Mouse (Mus musculus): ENCODE results near the gene Prpf19. TPM values are rescaled to one million over a fixed set of nuclear protein-coding genes. Genes with fewer than 3 reads are reported as not detected.

The Prpf19 gene
- polyA plus RNA-seq (2012; rRNA removed): 86.2 and 86.5 TPM in 2 replicates

DNA sequence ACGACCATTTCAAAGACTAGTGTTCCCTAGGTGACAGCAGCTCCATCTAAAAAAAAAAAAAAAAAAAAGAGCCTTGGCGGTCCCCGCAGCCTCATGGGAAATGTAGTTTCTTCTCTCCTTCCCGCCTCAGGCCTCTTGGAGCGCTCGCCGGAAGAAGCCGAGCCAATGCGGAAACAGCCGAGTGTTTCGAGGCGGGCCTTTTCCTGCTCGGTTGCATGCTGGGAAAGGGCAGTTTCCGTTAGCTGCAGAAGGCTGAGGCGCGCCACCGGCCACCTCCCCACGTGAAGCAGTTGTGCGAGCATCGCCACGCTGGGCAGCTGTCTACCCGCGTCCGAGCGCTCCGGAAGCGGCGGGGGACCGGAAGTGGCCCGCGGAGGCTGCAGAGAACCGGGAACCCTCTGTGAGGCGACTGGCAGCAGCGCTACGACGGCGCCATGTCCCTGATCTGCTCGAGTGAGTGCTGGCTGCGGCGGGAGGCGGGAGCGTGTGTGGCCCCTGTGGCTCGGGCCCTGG, at the start of gene Prpf19:
TSS of gene Prpf19 (plus strand) at position 216 of the 513 bp plus-strand sequence.
- Histone ChIP-seq H3K4me3 (ENCODE audit: control insufficient read depth, low read depth, low read length) (peak within 1 kb of the TSS; percentile 85), H3K27ac (ENCODE audit: control insufficient read depth, insufficient read depth, low read depth, low read length) (peak within 1 kb of the TSS; percentile 75), H3K4me1 (ENCODE audit: control insufficient read depth, insufficient read depth, low read length) (peaks cover 5% of the 10 kb centered on the region), H3K27me3 (ENCODE audit: control insufficient read depth, insufficient read depth, low read length) (no peaks in the 10 kb centered on the region), H3K36me3 (ENCODE audit: control insufficient read depth, insufficient read depth, low read length) (peaks cover 5% of the 10 kb centered on the region)
- TF ChIP-seq CTCF (IDR thresholded peaks at IDR 0.05; ENCODE audit: control insufficient read depth, insufficient read depth, insufficient replicate concordance, low read depth, low read length) (no peak), POLR2A (IDR thresholded peaks at IDR 0.05; ENCODE audit: control insufficient read depth, low read depth, low read length) (peak; percentile 93)

DNA sequence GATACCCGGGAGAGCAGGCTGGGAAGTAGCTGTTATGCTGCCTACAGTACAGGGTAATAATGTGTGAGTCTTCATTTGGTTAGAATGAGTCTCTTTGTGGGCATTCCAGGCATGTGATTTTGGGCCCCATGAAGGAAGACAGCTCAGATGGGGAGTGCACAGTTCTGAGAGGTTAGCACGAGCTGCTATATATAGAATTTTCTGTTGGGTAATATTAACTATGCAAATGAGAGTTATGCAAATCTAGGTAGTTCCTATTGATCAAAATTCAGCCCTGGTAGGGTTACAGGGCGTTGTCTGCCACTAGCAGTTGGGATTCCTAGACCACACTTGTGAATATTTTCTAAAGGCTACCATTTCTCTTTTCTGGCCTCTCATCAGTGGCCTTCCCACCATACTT, 49.6 kb upstream of the Prpf19 start:
- Histone ChIP-seq H3K27me3 (ENCODE audit: control insufficient read depth, insufficient read depth, low read length) (no peaks in the 10 kb centered on the region), H3K4me3 (ENCODE audit: control insufficient read depth, low read depth, low read length) (no peak overlapping the region), H3K27ac (ENCODE audit: control insufficient read depth, insufficient read depth, low read depth, low read length) (no peak overlapping the region), H3K36me3 (ENCODE audit: control insufficient read depth, insufficient read depth, low read length) (no peaks in the 10 kb centered on the region), H3K4me1 (ENCODE audit: control insufficient read depth, insufficient read depth, low read length) (peaks cover 7% of the 10 kb centered on the region)
- no peak for TF ChIP-seq POLR2A (IDR thresholded peaks at IDR 0.05; ENCODE audit: control insufficient read depth, low read depth, low read length)
- TF ChIP-seq CTCF (IDR thresholded peaks at IDR 0.05; ENCODE audit: control insufficient read depth, insufficient read depth, insufficient replicate concordance, low read depth, low read length): no peak

DNA sequence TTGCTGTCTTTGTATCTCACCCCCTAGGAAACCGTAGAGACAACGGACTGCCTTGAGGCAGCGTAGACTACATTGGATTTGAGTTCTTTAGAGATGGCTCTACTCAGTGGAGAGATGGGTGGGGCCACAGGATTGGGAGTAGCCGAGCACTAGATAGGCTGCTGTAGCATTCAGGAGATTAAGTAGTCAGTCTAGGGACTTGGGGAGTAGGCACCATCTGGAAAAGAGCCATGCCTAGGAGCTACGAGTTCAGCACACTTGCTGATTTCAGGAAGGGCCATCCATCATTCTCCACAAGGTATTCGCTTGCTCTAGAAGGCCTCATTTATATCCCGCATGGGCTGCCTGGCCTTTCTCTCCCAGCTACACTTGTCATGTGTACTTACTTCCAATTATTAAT, 48.9 kb upstream of the Prpf19 start:
- Histone ChIP-seq H3K4me3 (ENCODE audit: control insufficient read depth, low read depth, low read length) (no peak overlapping the region), H3K27ac (ENCODE audit: control insufficient read depth, insufficient read depth, low read depth, low read length) (no peak overlapping the region), H3K36me3 (ENCODE audit: control insufficient read depth, insufficient read depth, low read length) (no peaks in the 10 kb centered on the region), H3K27me3 (ENCODE audit: control insufficient read depth, insufficient read depth, low read length) (no peaks in the 10 kb centered on the region), H3K4me1 (ENCODE audit: control insufficient read depth, insufficient read depth, low read length) (peaks cover 7% of the 10 kb centered on the region)
- TF ChIP-seq POLR2A (IDR thresholded peaks at IDR 0.05; ENCODE audit: control insufficient read depth, low read depth, low read length) (no peak), CTCF (IDR thresholded peaks at IDR 0.05; ENCODE audit: control insufficient read depth, insufficient read depth, insufficient replicate concordance, low read depth, low read length) (no peak)

DNA sequence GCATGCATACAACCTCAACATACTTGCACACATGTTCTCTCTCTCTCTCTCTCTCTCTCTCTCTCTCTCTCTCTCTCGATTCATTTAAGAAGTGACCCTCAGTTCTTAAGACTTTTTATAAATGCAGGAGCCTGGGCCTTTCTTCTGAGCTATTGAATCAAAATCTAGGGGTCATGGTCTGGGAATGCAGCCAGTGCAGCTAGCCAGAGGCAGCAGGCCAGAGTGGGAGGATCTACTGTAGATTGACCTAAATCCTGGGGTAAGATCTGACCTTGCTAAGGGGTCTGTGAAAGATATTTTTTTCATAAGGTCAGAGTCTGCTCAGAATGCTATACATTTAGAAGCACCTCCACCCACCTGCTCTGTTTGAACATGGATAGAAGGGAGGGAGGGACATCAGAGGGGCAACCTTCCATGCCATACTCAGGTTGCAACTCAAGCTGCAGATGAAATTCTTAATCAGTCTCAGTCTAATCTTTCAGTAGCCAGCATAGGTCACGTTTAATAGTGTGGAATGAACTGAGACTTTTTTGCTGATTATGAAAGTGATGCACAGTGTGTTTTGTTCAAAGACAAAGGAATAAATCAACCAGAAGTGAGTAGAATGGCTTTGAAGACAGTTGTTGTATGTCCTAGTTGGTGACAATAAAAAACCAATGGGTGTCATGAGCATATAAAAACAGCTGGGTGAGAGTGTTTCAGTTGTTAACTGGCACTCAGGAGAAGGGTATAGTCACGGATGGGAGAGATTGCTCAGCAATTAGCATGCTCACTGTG, 47.5 kb upstream of the Prpf19 start:
- no peak overlapping the region for H3K4me3 ChIP-seq (ENCODE audit: control insufficient read depth, low read depth, low read length)
- peaks cover 10% of the 10 kb centered on the region for H3K4me1 ChIP-seq (ENCODE audit: control insufficient read depth, insufficient read depth, low read length)
- H3K27ac ChIP-seq (ENCODE audit: control insufficient read depth, insufficient read depth, low read depth, low read length): no peak overlapping the region
- no peaks in the 10 kb centered on the region for H3K27me3 ChIP-seq (ENCODE audit: control insufficient read depth, insufficient read depth, low read length)
- no peaks in the 10 kb centered on the region for H3K36me3 ChIP-seq (ENCODE audit: control insufficient read depth, insufficient read depth, low read length)
- no peak for TF ChIP-seq POLR2A (IDR thresholded peaks at IDR 0.05; ENCODE audit: control insufficient read depth, low read depth, low read length)
- TF ChIP-seq CTCF (IDR thresholded peaks at IDR 0.05; ENCODE audit: control insufficient read depth, insufficient read depth, insufficient replicate concordance, low read depth, low read length): no peak

- Histone ChIP-seq H3K36me3 (ENCODE audit: control insufficient read depth, insufficient read depth, low read length) (no peaks in the 10 kb centered on the region), H3K4me1 (ENCODE audit: control insufficient read depth, insufficient read depth, low read length) (peaks cover 8% of the 10 kb centered on the region), H3K27ac (ENCODE audit: control insufficient read depth, insufficient read depth, low read depth, low read length) (no peak overlapping the region), H3K4me3 (ENCODE audit: control insufficient read depth, low read depth, low read length) (no peak overlapping the region), H3K27me3 (ENCODE audit: control insufficient read depth, insufficient read depth, low read length) (no peaks in the 10 kb centered on the region)
- TF ChIP-seq POLR2A (IDR thresholded peaks at IDR 0.05; ENCODE audit: control insufficient read depth, low read depth, low read length) (no peak), CTCF (IDR thresholded peaks at IDR 0.05; ENCODE audit: control insufficient read depth, insufficient read depth, insufficient replicate concordance, low read depth, low read length) (no peak)
Observed at GRCm38 (mm10) chr19:10855422-10855821, 39.6 kb upstream of the Prpf19 start.

DNA sequence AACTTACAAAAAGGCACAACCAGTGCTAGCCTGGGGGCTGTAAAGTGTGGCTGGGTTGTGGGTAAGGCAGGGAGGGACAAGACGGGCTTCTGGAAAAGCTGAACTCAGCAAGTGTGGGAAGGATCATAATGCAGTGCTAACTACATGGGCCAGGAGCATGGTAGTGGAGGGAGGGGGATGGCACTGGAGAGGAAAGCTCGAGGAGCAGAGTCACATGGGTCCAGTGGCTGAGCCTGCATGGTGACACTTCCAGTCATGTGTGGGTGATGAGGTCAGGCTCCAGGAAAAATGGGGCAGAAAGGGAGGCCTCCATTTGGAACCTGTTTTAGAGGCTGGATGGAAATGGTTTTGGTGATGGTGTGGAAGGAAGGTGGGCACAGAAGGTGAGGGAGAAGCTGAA, 38.5 kb upstream of the Prpf19 start:
- H3K4me1 ChIP-seq (ENCODE audit: control insufficient read depth, insufficient read depth, low read length): peaks cover 8% of the 10 kb centered on the region
- H3K27ac ChIP-seq (ENCODE audit: control insufficient read depth, insufficient read depth, low read depth, low read length): no peak overlapping the region
- TF ChIP-seq CTCF (IDR thresholded peaks at IDR 0.05; ENCODE audit: control insufficient read depth, insufficient read depth, insufficient replicate concordance, low read depth, low read length): no peak
- no peak for TF ChIP-seq POLR2A (IDR thresholded peaks at IDR 0.05; ENCODE audit: control insufficient read depth, low read depth, low read length)
- H3K27me3 ChIP-seq (ENCODE audit: control insufficient read depth, insufficient read depth, low read length): no peaks in the 10 kb centered on the region
- H3K36me3 ChIP-seq (ENCODE audit: control insufficient read depth, insufficient read depth, low read length): no peaks in the 10 kb centered on the region
- no peak overlapping the region for H3K4me3 ChIP-seq (ENCODE audit: control insufficient read depth, low read depth, low read length)

- no peak overlapping the region for H3K27ac ChIP-seq (ENCODE audit: control insufficient read depth, insufficient read depth, low read depth, low read length)
- peaks cover 5% of the 10 kb centered on the region for H3K4me1 ChIP-seq (ENCODE audit: control insufficient read depth, insufficient read depth, low read length)
- TF ChIP-seq POLR2A (IDR thresholded peaks at IDR 0.05; ENCODE audit: control insufficient read depth, low read depth, low read length): no peak
- TF ChIP-seq CTCF (IDR thresholded peaks at IDR 0.05; ENCODE audit: control insufficient read depth, insufficient read depth, insufficient replicate concordance, low read depth, low read length): no peak
- H3K36me3 ChIP-seq (ENCODE audit: control insufficient read depth, insufficient read depth, low read length): no peaks in the 10 kb centered on the region
- no peaks in the 10 kb centered on the region for H3K27me3 ChIP-seq (ENCODE audit: control insufficient read depth, insufficient read depth, low read length)
- H3K4me3 ChIP-seq (ENCODE audit: control insufficient read depth, low read depth, low read length): no peak overlapping the region
Observed at GRCm38 (mm10) chr19:10860072-10860497, 34.9 kb upstream of the Prpf19 start.
